Mouse (Mus musculus) adrenal gland, adult 8-10 months (tissue): ENCODE measurements around the gene Gstm5. TPM values are rescaled to one million over a fixed set of nuclear protein-coding genes. Genes with fewer than 3 reads are reported as not detected.

Experiments used
- DNase-seq: peaks from one replicate; pipeline ENCODE4 v3.0.0; 2022
- total RNA-seq, 4 experiments: library from RNA; stranded (reverse); gene quantifications; 2 replicates each; pipeline ENCODE4 v1.2.4; 2022

Gstm5 gene
- total RNA-seq, 4 experiments from 2014 or later: 28.1 to 51.7 (median 37.1) TPM

DNA sequence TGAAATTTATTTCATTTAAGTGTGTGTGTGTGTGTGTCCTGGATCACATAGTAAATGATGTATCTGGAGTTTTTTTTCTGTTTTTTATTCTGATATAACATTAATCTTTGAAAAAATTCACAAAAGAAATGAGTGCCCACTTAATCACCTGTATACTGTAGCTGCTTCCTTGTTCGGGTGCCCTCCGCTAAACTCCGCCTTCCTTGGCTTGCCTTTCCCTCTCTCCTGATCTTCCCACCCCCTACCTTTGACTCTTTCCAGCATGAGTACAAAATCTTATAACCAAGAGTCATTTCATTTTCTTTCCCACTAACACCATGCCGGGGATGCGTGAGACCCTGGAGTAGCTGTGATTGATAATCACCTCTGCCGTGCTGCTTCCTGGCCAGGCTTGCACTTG, 36.5 kb downstream of the Gstm5 start:
- no peak for DNase-seq

DNA sequence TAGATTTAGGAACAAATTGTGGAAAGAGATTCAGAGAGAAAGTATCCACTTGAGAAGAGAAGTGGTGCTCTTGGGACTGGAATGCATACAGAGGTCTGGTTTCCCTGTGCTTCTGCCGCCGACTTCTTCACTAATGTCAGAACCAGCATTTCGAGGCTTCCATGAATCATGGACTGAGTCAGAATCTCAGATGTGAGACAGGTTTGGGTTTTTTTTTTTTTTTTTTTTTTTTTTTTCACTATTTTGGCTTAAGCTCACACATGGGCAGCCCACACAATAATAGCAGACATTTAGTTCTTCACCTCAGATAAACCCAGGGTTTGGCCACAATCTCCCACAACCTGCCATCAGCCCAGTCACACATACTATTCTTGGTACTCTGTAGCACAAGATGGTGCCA, 39.6 kb downstream of the Gstm5 start:
- no peak for DNase-seq

DNA sequence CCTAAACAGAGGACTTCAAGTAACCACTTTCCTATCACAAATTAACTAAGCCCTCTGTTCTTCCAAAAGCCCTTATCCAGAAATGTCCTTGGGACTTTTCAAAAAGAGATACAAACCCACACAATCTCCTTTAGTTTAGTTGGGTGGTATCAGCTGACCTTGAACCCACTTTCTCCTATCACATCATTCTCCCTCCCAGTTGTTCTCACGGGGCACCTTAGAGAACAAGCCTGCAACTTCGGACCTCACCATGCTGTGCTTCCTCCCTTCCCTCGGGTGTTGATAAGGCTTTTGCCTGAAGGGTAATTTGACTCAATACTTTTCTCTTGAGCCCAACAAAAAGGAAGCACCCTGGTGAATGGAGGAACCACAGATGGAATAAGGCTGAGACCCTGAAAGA, 40.3 kb downstream of the Gstm5 start:
- DNase-seq: no peak

DNA sequence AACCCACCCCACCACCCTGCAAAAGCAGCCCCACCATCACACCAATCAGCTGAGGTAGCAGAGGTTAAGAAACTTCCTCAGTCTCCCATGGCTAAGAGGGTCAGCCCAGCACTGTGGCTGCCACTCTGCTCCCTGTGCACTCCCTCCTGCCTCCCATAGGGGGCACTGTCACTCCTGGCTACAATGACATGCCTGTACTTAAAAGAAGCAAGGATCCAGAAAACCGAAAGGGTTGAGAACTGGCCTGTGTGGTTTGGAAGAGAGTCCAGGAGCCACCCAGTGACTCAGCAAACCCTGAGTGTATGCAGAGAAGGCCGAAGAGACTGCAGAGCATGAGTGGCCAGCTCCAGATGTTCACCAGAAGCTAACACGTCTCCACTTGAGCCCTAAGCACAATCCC, 43.8 kb downstream of the Gstm5 start:
- peak; percentile 80 for DNase-seq

DNA sequence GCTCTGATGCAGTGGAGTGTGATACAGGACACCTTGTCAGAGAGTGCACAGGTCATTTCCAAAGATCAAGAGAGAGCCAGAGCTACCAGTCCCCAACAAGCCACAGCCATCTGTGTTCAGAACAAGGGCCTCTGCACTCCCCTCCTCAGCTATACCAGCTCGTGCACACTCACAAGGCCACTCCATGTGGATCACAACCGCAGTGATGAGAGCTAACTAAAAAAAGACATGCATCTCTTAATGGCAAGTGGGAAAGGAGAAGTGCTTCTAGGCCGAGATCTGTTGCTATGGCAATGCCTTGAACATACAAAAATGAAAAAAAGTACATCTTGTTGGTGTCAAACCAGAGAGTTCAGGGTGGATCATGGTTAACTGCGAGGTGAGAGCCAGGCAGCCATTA, 44.2 kb downstream of the Gstm5 start:
- no peak for DNase-seq

DNA sequence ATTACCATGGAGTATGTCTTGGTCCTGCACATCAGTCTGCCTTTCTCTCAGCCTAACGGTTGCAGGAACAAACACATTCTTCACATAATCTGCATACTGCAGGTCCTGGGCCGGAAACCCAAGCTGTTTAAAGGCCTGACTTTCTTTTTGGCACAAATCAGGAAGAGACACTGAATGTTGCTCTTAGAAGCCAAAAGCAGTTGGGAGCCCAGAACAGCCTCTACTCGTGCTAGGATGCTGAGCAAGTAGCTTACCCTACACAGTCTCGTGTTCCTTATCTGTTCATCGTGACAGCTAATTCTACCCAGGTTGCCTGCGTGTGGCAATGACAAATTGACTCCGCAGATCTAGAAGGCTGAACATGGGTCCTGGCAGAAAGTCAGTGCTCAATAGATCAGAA, 44.9 kb downstream of the Gstm5 start:
- DNase-seq: no peak

DNA sequence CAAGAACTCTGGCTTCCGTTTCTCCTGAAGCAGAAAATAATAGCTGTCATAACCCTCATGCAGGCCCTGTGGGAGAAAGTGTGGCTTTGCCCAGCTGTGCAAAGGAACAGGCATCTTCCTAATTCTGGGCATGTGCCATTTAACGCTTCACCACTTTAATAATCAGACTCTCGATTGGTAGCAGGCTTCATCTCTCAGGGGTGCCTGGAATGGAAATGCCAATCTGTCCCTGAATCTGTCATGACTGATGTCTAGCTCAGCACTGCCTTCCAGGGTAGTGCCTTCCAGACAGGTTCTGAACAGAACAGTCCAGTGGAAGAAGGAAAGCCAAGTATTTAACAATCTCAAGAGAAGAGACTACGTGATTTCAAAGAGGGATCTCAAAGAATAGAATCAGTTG, 45.6 kb downstream of the Gstm5 start:
- DNase-seq: no peak

DNA sequence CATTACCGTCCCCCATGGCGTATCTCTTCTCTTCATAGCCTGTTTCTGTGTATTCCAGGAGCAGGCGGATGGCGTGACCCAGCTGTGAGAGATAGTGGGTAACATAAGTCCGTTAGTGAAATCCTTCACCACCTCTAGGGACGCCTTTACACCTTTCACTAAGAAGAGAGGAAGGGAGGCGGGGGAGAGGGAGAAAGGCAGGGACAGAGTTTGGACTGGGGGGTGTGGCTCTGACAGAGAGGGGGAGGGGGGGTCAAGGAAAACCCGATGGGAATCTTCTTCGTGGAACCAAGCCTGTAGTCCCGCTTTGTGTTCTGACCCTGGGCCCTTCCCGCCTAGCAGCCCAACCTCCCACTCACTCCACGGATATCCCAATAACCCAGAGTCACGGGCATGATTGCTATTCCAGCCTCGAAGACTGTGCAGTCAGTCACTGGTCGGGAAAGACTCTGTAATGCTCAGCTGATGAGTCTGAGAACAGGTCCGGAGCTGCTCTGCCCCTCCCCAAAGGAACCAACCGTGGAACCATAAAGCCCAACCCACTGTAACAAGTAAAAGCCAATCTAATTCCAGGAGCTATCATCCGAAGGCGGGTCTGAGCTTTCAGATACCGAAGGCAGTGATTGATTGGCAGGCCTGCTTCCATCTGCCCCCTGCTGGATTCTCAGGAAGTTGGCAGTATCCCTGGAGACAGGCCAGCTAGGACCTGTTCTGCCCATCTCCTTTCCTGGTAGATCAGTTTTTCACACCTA, 47.8 kb downstream of the Gstm5 start, which contains the start of gene Gstm6:
Gene Gstm6, minus strand, starts transcription at position 511 of the 752 bp plus-strand sequence.
- no peak for DNase-seq

DNA sequence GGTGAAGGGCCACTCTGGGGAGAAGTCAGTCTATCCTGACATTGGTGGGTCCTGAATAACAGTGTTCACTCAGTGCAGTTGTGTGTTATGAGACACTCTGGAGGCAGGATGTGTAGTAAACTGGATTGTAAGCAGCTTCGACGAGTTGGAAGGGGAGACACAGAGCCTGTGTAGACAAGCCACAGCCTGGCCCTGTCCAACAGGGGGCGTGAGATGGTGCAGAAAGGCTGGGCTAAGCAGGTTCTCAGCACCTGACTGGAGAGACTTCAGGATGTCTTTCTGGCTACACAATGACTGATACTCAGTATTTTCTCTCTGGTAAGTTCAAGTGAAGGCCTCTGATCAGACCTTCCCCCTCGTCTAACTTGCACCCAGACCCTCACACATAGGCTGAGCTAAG, 50.1 kb downstream of the Gstm5 start:
- DNase-seq: no peak

Other genes starting within 250 kb of the Gstm5 start
- gene Ahcyl1, start 199.3 kb upstream of the Gstm5 start, total RNA-seq: 100 to 1,000 TPM; 213 to 241 (median 234) TPM
- 10 to 100 TPM; 14.8 to 29.7 (median 23.0) TPM for gene Csf1, start 135.4 kb upstream of the Gstm5 start, total RNA-seq
- not detected for gene Eps8l3, start 18.6 kb upstream of the Gstm5 start, total RNA-seq
- gene Gstm7, start 36.0 kb downstream of the Gstm5 start, total RNA-seq: 100 to 1,000 TPM; 135 to 182 (median 168) TPM
- 10 to 100 TPM in 1 of 4 experiments, 1 to 10 TPM in 3; 5.9 to 10.0 (median 6.9) TPM for gene Gstm6, start 47.9 kb downstream of the Gstm5 start, total RNA-seq
- gene Gstm3, start 73.5 kb downstream of the Gstm5 start, total RNA-seq: under 1 TPM in 2 of 4 experiments, not detected in 2; 0.20 to 0.30 TPM
- gene Gstm2, start 90.6 kb downstream of the Gstm5 start, total RNA-seq: 100 to 1,000 TPM; 164 to 337 (median 241) TPM
- gene Gstm1, start 122.2 kb downstream of the Gstm5 start, total RNA-seq: 100 to 1,000 TPM; 335 to 553 (median 456) TPM
- 10 to 100 TPM; 15.3 to 20.7 (median 19.6) TPM for gene Gstm4, start 149.1 kb downstream of the Gstm5 start, total RNA-seq
- 100 to 1,000 TPM; 152 to 212 (median 184) TPM for gene Ampd2, start 190.8 kb downstream of the Gstm5 start, total RNA-seq
- 10 to 100 TPM; 14.7 to 22.5 (median 17.6) TPM for gene Gnat2, start 197.0 kb downstream of the Gstm5 start, total RNA-seq